Mouse (Mus musculus) limb, embryonic 15.5 days (tissue): ENCODE measurements at regions not wholly inside any gene's neighbourhood (a gene's known extent, or its start where the extent isn't known, plus 50 kb on each side); places are given as distances from the start of the nearest gene placed in this dataset.

Experiments
- ATAC-seq: fragments of 200-750 bp; cut with Nextera tagmentation; 2 replicates; pipeline ENCODE4 v1.8.0; 2017; ENCODE audit warnings: low read depth, moderate TSS enrichment; ENCODE audit not compliant: insufficient number of reproducible peaks, low FRiP score, low TSS enrichment
- H3K27ac ChIP-seq: fragments of 300-500 bp; sonication (generic); 2 replicates; pipeline ENCODE4 v1.5.1; 2015; ENCODE audit warnings: moderate library complexity, mild to moderate bottlenecking, inconsistent platforms
- H3K27me3 ChIP-seq: fragments of 300-500 bp; sonication (generic); 2 replicates; pipeline ENCODE4 v1.6.1; 2015; ENCODE audit warnings: inconsistent platforms
- H3K36me3 ChIP-seq: fragments of 300-500 bp; sonication (generic); 2 replicates; pipeline ENCODE4 v1.6.1; 2015; ENCODE audit warnings: inconsistent platforms
- H3K4me1 ChIP-seq: fragments of 300-500 bp; sonication (generic); 2 replicates; pipeline ENCODE4 v1.6.1; 2015; ENCODE audit warnings: inconsistent platforms
- H3K4me2 ChIP-seq: fragments of 300-500 bp; sonication (generic); 2 replicates; pipeline ENCODE4 v1.6.1; 2015; ENCODE audit warnings: mild to moderate bottlenecking, inconsistent platforms
- H3K4me3 ChIP-seq: fragments of 300-500 bp; sonication (generic); 2 replicates; pipeline ENCODE4 v1.5.1; 2015; ENCODE audit warnings: mild to moderate bottlenecking, inconsistent platforms
- H3K9ac ChIP-seq: fragments of 300-500 bp; sonication (generic); 2 replicates; pipeline ENCODE4 v1.6.1; 2015; ENCODE audit warnings: inconsistent platforms
- H3K9me3 ChIP-seq: fragments of 300-500 bp; sonication (generic); 2 replicates; pipeline ENCODE4 v1.6.1; 2016; ENCODE audit warnings: inconsistent platforms
- WGBS: fragments of 180-500 bp; shearing (Covaris S2); methylation state at CpG from one replicate; pipeline ENCODE4 v1.1.7; 2015; 5-methylcytosine and 5-hydroxymethylcytosine counted together

DNA sequence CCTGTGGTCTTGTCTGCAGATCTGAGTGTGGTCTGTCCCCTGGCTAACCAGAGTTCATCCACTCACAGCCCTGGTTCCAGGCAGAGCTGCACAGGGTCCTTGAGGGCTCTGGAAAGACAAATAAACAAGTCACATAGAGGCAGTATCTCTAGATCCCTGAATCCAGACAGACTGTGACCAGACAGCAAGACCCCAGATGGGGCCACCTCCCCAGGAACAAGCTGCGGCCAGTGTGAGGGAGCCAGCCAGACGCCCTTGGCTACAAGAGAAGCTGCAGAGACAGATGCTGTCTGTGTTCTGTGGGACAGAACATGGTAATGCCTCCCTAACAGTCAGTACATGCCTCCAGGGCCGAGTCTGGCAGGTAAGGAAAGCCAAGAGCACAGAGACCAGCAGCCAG, 127.6 kb upstream of the Ccnd1 start:
- Histone ChIP-seq H3K9me3 (no peaks in the 10 kb centered on the region), H3K9ac (no peak overlapping the region), H3K4me3 (no peak overlapping the region), H3K4me1 (no peaks in the 10 kb centered on the region), H3K4me2 (no peak overlapping the region), H3K36me3 (no peaks in the 10 kb centered on the region), H3K27me3 (no peaks in the 10 kb centered on the region), H3K27ac (no peak overlapping the region)
- ATAC-seq, result no peak
- 44% methylated on average over 3 of the region's 3 CpGs for WGBS

DNA sequence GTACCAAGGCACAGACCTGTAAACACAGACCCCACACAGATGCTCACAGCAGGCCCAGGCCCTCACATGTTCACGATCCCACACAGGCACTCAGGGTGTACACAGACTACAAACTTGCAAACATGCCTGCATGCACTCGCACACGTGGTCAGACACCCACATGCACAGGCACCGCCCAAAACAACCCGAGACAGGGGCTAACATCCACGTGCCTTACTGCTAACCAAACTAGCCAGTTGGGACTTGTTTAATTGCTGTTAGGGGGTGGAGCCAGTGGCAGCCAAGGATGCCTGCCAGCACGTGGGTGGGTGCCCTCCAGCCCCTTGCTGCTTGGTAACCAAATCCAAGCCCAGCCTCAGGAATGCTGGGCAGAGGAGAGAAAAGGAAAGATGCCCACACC, 116.6 kb upstream of the Ccnd1 start:
- ATAC-seq, result peak; percentile 62
- Histone ChIP-seq H3K27me3 (no peaks in the 10 kb centered on the region), H3K27ac (no peak overlapping the region), H3K4me1 (peaks cover 16% of the 10 kb centered on the region), H3K9me3 (no peaks in the 10 kb centered on the region), H3K4me3 (no peak overlapping the region), H3K36me3 (no peaks in the 10 kb centered on the region), H3K4me2 (no peak overlapping the region), H3K9ac (no peak overlapping the region)
- 14% methylated on average over 7 of the region's 7 CpGs for WGBS

DNA sequence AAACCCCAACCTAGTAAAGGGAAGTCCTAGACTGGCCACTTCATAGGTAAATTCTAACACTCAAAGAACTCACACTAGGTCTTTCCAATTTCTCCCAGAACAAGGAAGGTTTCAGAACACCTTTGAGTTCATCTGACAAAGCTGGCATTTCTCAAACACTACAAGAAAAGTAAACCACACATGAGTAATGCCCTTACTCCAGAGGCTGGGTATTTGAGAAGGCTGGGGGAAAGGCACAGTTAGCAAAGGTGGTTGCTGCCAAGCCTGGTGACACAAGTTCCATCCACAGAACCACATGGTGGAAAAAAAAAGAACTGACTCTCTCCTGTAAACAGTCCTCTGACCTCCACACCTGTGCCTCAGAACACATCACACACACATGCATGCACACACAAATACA, 111.9 kb upstream of the Ccnd1 start:
- no peaks in the 10 kb centered on the region for H3K27me3 ChIP-seq
- no peak overlapping the region for H3K4me2 ChIP-seq
- peaks cover 20% of the 10 kb centered on the region for H3K4me1 ChIP-seq
- H3K27ac ChIP-seq, result no peak overlapping the region
- ATAC-seq, result no peak
- H3K9ac ChIP-seq, result no peak overlapping the region
- H3K36me3 ChIP-seq, result no peaks in the 10 kb centered on the region
- no peaks in the 10 kb centered on the region for H3K9me3 ChIP-seq
- H3K4me3 ChIP-seq, result no peak overlapping the region

DNA sequence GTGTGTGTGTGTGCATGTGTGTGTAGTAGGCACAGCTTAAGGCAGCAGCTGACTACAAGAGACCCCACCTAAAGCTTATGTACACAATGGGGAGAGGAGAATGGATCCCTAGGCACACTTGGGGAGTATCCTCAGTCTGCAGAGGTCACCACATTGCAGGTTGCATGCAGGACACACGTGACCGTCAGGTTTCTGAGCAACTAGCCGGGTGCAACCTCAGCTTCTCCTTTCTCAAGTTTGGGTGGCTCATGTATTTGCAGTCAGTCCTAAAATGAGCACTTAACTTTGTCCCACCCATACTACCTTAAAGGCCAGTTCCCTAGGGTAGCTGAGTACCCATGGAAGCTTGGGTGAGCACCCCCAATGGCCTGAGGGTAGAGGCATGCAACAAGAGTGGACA, 111.0 kb upstream of the Ccnd1 start:
- H3K9ac ChIP-seq, result no peak overlapping the region
- WGBS, result 82% methylated on average over 3 of the region's 3 CpGs
- H3K9me3 ChIP-seq, result no peaks in the 10 kb centered on the region
- H3K4me1 ChIP-seq, result peaks cover 11% of the 10 kb centered on the region
- H3K36me3 ChIP-seq, result no peaks in the 10 kb centered on the region
- no peak for ATAC-seq
- no peaks in the 10 kb centered on the region for H3K27me3 ChIP-seq
- H3K4me3 ChIP-seq, result no peak overlapping the region
- H3K4me2 ChIP-seq, result no peak overlapping the region
- H3K27ac ChIP-seq, result no peak overlapping the region

DNA sequence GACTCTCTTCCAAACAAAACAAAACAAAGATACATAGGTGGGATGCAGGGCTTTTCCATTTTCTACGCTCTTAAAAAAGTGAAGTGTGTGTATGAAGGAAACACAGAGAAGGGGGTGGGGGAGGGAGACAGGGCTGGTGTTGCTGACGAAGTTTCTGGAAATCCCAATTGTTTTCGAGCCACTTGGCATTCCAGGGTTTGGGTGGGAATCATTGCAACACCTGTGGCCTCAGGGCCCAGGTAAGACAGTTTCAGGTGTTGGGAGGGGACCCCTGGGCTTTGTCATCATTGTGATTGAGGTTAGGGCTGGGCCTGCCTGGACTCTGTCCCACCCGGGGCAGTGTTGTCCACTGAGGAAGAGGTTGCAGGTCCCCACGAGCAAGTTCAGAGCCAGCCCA, 108.8 kb upstream of the Ccnd1 start:
- Histone ChIP-seq H3K4me2 (no peak overlapping the region), H3K4me1 (peaks cover 10% of the 10 kb centered on the region), H3K4me3 (no peak overlapping the region), H3K27ac (no peak overlapping the region), H3K27me3 (no peaks in the 10 kb centered on the region), H3K9me3 (no peaks in the 10 kb centered on the region), H3K9ac (no peak overlapping the region), H3K36me3 (no peaks in the 10 kb centered on the region)
- ATAC-seq, result no peak
- 72% methylated on average over 5 of the region's 5 CpGs for WGBS

DNA sequence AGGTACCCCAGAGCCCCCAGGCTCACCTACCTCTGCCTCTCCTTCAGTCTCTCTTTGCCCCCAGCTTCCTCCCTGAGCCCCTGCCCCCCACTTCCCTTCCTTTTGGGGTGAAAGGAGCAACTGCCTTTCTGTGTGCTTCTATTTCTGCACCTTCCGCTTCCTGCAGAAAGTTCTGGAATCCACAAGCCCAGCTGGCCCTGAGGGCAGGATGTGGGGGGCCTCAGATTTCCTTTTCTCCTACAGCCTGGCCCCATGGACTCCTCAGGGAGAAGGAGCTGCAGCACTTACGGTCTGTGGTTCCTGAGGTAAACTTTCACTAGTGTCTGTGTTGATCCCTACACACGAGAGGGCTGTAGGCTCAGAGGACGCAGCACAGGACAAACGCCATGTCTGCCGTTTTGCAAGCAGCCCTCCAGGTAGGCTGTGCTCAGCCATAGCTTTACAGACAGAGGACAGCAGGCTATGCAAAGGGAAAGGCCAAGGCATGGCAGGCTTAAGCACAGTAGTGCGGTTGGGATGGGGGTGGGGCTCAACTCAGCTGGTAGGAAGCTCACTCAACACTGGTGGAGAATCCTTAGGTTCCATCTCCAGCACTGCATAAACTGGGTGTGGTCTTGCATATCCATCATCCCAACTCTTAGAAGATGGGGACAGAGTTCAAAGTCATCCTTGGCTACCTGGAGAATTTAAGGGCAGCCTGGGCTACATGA, 108.2 kb upstream of the Ccnd1 start:
- WGBS, result 47% methylated on average over 7 of the region's 7 CpGs
- Histone ChIP-seq H3K4me1 (peaks cover 10% of the 10 kb centered on the region), H3K9me3 (no peaks in the 10 kb centered on the region), H3K27ac (no peak overlapping the region), H3K4me2 (no peak overlapping the region), H3K9ac (no peak overlapping the region), H3K27me3 (no peaks in the 10 kb centered on the region), H3K4me3 (no peak overlapping the region), H3K36me3 (no peaks in the 10 kb centered on the region)
- ATAC-seq, result peak; percentile 30

DNA sequence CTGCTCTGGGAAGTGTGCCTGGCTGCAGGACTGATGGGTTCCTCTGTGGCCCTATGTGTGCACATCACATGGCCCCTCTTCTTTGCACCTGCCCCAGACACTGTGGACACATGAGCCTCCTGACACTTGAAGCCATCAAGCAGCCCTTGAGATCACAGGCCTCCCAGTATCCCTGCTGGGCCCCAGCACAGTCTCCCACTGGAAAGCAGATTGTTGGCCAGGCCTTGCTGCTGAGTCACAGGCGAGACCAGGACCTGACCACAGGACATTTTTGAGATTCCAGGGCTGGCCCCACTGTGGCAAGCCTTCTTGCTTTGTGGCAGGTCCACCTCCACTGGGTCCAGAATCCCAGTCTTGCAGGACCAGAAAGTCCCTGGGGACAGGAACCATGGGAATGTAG, 105.5 kb upstream of the Ccnd1 start:
- no peak overlapping the region for H3K27ac ChIP-seq
- no peak overlapping the region for H3K4me3 ChIP-seq
- H3K9ac ChIP-seq, result no peak overlapping the region
- no peaks in the 10 kb centered on the region for H3K36me3 ChIP-seq
- no peaks in the 10 kb centered on the region for H3K27me3 ChIP-seq
- H3K4me1 ChIP-seq, result peaks cover 10% of the 10 kb centered on the region
- no peak overlapping the region for H3K4me2 ChIP-seq
- no peak for ATAC-seq
- H3K9me3 ChIP-seq, result no peaks in the 10 kb centered on the region
- WGBS, result 44% methylated on average over 1 of the region's 1 CpGs

DNA sequence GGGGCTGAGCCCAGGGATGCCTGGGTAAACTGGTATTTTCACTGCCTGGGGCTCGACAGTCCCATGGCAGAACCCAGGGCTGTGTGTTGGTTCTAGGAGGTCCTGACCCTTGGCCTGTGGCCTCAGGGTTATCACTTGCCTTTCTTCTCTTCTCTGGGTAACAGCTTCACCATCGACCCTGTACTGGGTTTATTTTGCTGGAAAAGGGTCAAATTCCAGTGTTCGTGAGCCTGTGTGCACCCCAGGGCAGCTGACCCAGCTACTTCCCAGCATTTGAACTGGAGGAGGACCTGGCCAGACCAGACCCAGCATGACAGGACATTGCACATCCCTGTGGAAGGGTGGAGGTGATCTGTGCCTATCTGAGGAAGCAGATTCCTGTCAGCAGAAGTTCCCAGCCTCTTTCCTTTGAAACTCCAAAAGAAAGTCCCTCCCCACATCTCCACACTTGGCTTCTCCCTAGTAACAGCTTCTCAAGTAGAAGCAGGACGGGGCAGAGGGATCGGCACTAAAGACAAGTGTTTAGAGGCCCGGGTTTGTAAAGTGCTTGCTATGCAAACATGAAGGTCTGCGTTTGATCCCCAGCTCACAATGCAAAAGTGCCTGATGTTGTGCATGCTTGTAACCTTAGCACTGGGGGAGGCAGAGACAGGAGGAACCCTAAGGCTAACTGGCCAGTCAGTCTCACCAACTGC, 103.9 kb upstream of the Ccnd1 start:
- Histone ChIP-seq H3K4me3 (no peak overlapping the region), H3K27ac (no peak overlapping the region), H3K4me2 (no peak overlapping the region), H3K27me3 (no peaks in the 10 kb centered on the region), H3K9ac (no peak overlapping the region), H3K36me3 (no peaks in the 10 kb centered on the region), H3K4me1 (peaks cover 10% of the 10 kb centered on the region), H3K9me3 (no peaks in the 10 kb centered on the region)
- WGBS, result 39% methylated on average over 7 of the region's 7 CpGs
- ATAC-seq, result no peak

DNA sequence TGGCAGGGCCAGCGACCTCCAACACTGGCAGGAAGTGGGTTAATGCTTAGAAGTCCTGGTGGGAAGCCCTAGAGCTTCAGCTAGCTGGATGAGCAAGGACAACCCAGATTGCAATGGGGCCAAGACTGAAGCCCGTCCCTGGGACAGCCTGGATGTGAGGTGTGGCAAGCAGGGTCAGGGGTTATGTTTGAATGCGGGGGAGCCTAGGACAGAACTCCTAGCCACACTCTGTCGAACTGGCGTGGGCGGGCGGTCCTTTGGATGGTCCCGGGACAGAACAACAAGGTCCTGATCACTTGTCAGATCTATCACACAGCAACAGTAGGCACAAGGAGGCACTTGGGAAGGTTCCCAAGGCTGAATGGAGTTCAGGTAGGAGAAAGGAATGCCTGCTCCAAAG, 101.1 kb upstream of the Ccnd1 start:
- H3K4me1 ChIP-seq, result peaks cover 5% of the 10 kb centered on the region; the same call in 1 of the 2 replicates
- WGBS, result 79% methylated on average over 8 of the region's 8 CpGs
- no peaks in the 10 kb centered on the region for H3K27me3 ChIP-seq
- H3K4me2 ChIP-seq, result no peak overlapping the region
- H3K9ac ChIP-seq, result no peak overlapping the region
- no peaks in the 10 kb centered on the region for H3K9me3 ChIP-seq
- H3K27ac ChIP-seq, result no peak overlapping the region
- no peaks in the 10 kb centered on the region for H3K36me3 ChIP-seq
- H3K4me3 ChIP-seq, result no peak overlapping the region
- ATAC-seq, result no peak

DNA sequence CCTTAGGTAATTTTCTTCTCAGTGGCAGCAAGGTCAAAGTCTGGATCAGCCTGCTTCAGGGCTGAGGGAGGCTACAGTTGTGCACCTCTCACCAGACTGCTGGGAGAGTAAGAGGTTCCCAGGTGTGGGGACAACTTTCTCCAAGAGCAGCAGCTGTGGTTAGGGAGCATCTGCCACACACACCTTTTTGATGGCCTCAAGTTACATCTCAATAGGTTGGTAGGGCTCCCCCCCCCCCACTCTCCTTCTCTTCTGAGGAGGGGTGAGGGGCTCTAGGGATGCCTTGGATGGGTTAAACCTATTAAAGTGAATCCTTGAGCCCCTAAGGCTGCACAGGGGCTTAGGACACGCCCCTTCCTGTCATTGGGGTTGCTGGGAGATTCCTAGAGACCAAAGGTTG, 94.7 kb upstream of the Ccnd1 start:
- Histone ChIP-seq H3K4me2 (no peak overlapping the region), H3K36me3 (no peaks in the 10 kb centered on the region), H3K27me3 (no peaks in the 10 kb centered on the region), H3K4me3 (no peak overlapping the region), H3K9ac (no peak overlapping the region), H3K4me1 (peaks cover 20% of the 10 kb centered on the region), H3K27ac (no peak overlapping the region), H3K9me3 (no peaks in the 10 kb centered on the region)
- WGBS, result 53% methylated on average over 1 of the region's 1 CpGs
- ATAC-seq, result no peak

DNA sequence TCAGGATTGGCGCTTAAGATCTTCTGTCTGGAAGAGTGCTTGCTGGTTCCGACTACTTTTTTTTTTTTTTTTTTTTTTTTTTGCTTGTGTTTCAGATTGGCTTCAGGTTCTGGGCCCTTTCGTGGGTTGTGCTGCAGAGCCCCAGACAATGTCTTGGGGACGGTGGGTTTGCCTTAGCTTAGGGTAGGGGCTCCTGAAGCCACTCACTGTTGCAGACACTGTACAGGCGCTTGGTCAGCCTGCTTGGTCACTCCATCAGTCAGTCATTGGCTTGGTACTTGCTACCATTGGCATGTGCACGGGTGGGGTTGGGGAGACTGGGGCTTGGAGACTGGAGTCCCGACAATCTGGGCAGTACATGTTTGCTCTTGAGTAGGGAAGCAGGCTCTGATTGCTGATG, 91.5 kb upstream of the Ccnd1 start:
- Histone ChIP-seq H3K36me3 (no peaks in the 10 kb centered on the region), H3K9ac (no peak overlapping the region), H3K27ac (peak overlapping the region; percentile 82; the same call in 1 of the 2 replicates), H3K4me2 (peak overlapping the region; percentile 84), H3K4me1 (peaks cover 16% of the 10 kb centered on the region), H3K27me3 (no peaks in the 10 kb centered on the region), H3K4me3 (peak overlapping the region; percentile 39), H3K9me3 (no peaks in the 10 kb centered on the region)
- 0 out of 2 replicates have a peak, but pooled peaks have one; percentile 1 for ATAC-seq
- 11% methylated on average over 7 of the region's 7 CpGs for WGBS

DNA sequence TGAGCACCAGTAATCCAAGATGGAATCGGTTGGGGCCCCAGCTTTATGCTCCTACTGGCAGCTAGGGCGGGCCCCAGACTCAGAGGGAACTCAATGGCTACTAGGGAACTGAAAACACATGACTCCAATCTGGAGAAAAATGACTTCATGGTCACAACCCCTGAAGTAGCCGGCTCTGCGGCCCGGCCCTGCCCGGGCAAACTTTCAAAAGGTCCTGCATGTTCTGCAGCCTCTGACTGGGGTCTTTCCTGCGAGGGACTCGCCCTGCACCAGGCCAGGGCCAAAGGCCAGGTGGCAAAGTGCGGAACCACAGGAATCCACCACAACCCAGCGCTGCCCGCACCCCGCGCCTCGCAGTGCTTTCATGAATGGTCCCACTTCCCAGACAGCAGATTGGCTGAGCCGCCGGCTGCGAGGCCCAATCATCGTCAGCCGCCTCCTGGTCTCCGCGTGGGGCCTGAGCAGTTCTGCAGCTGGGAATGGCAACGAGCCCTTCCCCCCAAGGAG, 91.0 kb upstream of the Ccnd1 start:
- Histone ChIP-seq H3K27me3 (no peaks in the 10 kb centered on the region), H3K4me1 (peaks cover 16% of the 10 kb centered on the region), H3K4me2 (peak overlapping the region; percentile 84), H3K9me3 (no peaks in the 10 kb centered on the region), H3K27ac (peak overlapping the region; percentile 82), H3K36me3 (no peaks in the 10 kb centered on the region), H3K9ac (0 out of 2 replicates have a peak overlapping the region, but pooled peaks have one; percentile 14), H3K4me3 (peak overlapping the region; percentile 39)
- peak; percentile 88 for ATAC-seq
- under 1% methylated on average over 22 of the region's 22 CpGs for WGBS
